Mouse (Mus musculus): ENCODE results near the gene Fam13c. TPM values are rescaled to one million over a fixed set of nuclear protein-coding genes. Genes with fewer than 3 reads are reported as not detected.

The Fam13c gene
- polyA plus RNA-seq, 2 experiments from 2014 or later, result not detected

DNA sequence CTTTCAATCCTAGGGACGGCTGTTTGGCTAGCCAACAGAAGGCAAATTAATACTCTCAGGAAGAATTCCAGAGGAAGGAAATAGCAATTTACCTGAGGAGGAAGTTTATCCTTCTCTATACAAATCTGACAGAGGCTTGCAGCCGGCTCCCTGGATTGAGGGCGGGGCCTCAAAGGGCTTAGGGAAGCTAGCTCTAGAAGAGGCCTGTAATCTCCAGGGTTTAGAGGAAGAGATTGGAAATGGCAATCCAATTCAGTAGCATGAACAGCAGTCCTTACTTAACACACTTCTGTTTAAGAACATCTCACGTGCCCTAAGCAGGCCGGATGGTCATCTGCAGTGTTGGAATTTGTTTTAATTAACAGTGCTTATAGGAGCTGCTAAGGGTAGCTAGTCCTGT lies 81.1 kb downstream of the Fam13c start:
- ATAC-seq, result no peak

DNA sequence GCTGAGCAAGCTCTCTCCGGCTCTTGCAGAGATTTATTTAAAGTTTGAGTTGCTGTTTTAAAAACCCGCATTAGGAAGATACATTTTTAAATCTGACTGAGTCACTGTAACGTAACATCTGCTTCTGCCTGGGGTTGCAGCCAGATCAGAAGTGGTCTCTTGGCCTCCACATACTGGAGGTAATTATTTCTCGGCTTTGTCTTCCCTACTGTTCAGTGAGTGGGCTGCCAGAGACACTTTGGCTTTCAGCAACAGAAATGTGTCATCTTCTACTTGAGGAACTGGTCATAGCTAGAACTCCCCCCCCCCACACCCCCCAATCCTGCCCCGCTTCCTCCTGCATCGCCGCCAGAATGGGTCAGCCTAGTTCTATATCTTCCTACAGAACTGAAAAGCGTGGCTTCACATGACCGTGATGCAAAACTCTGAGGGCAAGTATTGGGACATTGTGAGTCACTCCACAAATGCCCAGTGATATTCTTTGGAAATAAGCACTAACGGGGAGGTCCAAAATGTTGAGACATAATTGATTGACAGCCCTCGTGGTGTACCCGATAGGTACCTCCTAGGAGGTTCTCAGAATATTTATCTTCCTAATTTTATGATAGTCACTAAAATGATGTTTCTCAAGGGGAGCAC lies 90.0 kb downstream of the Fam13c start:
- no peak for ATAC-seq

DNA sequence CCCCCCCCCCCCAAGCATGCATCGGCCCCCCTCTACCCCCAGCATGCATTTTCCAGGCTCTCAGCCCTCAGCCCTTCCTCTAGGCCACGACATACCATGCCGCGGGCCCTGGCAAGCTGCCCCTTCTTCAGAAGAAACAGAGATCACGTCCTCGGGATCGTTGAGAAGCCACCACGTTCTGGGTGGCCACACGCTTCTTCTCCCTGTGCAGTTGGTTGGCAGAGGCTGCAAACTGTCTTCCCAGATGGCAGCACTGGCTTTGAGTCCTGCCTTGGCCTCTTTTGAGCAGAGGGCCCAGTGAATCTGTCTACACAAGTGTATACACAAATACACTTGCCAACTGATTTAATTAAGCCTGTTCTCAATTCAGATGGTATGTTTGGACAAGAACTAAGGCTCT lies 92.0 kb downstream of the Fam13c start:
- no peak for ATAC-seq

DNA sequence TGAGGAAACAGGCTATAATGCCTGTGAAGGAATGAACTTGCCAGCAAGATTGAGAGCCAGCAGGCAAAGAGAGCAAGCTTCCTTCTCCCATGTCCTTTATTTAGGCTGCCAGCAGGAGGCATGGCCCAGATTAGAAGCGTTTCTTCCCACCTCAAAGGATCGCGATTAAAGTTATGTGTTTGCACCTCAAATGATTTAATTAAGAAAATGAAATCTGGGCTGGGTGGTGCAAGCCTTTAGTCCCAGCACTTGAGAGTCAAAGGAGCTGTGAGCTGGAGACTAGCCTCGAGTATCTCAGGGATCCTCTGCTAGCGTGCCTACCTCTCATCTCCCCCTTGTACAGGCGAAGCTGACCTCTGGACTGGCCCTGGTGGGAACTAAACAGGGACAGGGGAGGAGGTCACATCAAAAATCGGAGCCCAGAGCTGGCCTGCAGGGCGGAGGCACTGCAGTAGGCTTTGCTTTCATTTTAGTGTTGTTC lies 93.1 kb downstream of the Fam13c start:
- ATAC-seq, result no peak

DNA sequence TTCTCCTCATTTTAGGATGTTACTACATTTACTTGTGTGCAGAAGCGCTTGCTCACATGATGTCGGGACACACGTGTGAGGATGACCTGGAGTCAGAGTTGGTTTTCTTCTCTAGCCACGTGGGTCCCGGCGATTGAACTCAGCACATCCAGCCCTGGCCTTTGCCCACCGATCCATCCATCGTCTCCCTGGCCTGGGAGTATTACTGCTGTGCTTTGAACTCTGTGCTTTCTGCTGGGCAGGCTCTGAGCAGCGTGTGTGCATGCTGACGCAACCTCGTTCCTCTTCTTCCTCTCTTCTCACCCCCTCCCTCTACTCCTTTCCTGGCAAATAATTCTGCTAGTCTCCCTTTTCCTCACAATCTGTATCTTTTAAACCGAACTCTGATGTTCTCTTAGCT lies 93.7 kb downstream of the Fam13c start:
- no peak for ATAC-seq

DNA sequence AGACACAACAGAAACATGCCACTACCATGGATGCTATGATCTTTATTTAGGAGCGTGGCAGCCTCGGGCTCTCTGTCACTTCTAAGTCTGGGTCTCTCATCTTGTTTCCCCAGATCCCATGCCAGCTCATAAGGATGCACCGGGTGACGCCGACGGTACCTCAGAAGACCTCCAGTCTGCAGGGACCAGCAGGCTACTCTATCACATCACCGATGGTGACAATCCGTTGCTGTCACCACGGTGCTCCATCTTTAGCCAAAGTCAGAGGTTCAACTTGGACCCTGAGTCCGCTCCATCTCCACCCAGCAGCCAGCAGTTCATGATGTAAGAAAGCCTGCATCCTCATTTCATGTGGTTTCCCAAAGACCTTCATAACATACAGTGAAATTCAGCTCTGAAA lies 94.3 kb downstream of the Fam13c start:
- no peak for ATAC-seq

- ATAC-seq, result no peak
These were observed 95.1 kb downstream of the Fam13c start for GRCm38 (mm10) chr10:70535401-70535800.

DNA sequence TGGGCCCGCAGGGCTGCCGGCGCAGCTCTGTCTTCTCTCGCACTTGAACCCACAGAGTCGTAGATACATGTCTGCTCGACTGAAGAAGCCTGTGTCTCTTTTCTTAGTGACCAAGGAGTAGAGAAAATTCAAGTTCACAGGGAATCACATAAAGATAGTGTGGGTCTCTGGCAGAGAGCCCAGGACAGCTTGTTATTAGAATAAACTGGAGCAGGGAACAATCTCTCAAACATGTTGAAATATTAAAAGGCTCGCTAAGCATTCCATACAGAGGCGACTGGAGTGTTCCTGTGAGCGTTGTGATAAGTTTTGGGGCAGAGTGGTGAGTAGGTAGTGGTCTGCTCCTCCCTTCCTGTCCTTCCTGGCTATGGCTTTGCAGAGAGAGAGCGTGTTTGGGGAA lies 97.4 kb downstream of the Fam13c start:
- no peak for ATAC-seq

DNA sequence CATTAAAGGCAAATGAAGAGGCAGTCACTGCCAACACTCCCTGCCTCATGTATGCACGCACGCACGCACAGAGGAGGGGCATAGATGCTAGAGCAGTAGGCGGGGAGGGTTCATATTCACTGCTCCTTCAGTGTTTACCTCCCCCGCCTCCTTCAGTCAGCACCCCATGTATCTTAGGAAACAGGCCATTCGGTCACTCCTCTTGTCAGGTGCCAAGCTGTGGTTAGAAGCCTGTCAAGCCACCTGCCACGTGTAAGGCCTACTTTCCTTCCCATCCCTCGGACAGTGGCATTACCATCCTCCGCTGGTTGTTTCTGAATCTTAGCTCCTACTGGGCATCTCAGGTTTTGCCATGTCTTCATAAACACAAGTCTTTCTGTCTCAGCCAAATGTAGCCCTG lies 99.0 kb downstream of the Fam13c start:
- ATAC-seq, result no peak

DNA sequence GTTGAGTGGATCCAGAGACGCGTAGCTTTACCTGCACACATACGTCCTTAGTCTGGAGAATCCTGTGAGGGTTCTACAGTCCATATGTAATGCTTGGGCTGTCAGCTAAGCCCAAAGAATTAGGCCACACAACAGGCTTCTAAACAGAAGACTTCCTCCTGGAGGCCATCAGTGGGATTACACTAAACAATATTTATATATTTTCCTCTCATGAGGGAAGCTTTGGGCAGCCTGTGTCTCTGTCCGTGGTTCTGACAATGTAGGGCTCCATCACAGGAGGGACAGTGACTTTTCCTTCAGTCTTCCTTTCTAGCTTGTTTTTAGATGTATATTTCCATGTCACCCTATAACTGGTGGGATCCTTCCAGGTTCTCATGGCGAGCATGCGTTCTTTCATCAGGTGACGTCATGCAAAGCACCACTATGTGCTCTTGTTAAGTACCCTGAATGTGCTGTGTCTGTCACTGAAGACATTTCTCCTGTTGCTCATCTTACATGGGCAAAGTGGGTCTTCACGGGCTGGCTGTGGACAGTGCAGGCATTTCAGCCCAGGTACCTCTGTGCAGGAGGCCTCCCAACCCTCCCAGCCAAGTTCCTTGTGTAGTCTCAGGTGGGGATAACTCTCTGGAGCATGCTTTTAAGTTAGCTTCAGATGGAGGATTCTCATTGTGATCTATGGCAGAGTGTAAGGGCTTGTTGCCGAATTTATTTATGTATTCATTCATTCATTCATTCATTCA lies 100.3 kb downstream of the Fam13c start:
- no peak for ATAC-seq

- no peak for ATAC-seq
These were observed 102.6 kb downstream of the Fam13c start for GRCm38 (mm10) chr10:70542857-70543256.

DNA sequence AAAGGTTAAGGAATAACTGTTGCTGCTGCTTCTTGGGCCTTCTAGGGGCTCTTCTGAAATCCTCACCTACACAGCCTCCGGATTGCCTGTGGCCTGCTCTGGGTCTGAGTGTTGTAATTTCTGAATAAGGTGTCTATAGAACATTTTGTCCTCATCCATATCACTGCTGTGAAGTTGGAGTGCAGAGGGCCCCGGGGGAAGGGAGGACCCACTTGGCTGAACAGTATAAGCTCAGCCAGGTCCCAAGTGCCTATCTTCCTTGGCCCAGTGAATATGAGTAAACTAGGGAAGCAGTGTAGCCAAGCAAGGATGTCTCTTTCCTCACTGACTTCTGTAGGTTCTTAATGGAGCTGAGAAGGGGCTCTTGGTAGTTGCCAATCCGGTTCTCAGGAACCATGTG lies 112.2 kb downstream of the Fam13c start:
- no peak for ATAC-seq

GRCm38 (mm10) chr10:70563636-70564035 lies 123.4 kb downstream of the Fam13c start:
- ATAC-seq, result no peak

DNA sequence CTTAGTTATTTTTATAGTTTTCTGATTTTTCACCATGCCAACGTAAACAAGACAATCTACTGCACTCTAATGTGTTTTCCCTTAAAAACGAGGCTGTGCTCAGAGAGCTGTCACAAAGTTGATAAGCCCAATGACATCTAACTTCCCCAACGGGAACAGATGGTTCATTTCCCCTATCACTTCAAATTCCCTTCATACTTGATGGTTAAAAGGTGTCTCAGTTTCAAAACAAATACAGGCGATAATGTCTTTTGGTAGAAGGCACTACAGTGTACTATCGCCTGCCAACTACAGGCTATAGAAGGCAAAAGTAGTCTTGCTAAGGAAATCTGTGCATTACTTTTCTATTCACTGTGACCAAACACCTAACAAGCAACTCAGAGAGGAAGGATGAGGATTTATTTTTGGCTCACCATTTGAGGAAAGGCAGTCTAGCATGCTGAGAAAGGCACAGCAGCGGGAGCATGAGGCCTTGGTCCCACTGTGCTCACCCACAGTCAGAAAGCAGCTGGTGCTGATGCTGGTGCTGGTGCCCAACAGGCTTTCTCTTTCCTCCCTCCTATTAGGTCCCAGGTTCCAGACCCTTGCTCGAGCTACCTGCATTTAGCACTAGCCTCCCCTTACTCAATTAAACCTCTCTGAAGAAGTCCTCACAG lies 141.4 kb downstream of the Fam13c start:
- ATAC-seq, result no peak

GRCm38 (mm10) chr10:70584171-70584570 lies 143.9 kb downstream of the Fam13c start:
- no peak for ATAC-seq

DNA sequence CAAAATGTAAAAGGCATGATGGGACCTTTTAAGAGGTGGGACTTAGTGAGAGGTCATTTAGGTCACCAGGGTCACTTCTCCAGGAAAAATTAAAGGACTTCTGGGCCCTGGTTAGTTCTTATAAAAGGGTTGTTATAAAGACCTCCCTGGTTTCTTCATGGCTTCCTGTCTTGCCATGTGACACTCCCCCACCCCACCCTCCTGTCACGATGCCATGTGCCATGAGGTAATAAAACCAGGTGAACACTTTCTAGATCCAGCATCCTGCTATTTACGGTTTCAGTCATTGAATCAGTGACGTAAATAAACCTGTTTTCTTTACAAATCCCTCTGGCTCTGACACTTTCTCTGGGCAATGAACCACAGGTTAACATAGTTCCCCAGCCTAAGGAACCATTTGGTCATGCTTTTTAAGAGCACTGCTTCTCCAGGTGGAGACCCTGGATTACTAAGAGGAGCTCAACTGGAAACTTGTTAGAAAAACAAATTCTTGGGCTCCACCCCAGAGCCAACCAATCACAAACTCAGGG lies 146.7 kb downstream of the Fam13c start:
- no peak for ATAC-seq

DNA sequence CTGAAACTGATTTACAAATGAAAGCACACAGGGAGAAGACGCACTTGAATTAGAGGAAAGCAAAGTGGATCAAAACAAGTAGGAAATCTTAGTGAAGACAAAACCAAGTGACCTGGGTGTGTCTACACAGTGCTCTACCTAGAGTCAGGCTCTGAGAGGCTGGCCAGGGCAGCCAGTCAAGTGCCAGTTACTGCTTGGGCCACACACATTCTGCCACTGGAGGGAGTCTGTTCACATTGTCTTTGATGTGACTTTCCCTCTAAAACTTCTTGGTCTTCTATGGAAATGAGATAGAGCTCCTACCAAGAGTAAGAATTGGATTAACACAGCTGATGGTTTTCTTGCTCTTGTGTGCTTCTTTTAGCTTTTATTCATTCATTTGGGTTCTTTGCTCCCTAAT lies 153.7 kb downstream of the Fam13c start:
- no peak for ATAC-seq

- no peak for ATAC-seq
These were observed 157.8 kb downstream of the Fam13c start for GRCm38 (mm10) chr10:70598081-70598515.

DNA sequence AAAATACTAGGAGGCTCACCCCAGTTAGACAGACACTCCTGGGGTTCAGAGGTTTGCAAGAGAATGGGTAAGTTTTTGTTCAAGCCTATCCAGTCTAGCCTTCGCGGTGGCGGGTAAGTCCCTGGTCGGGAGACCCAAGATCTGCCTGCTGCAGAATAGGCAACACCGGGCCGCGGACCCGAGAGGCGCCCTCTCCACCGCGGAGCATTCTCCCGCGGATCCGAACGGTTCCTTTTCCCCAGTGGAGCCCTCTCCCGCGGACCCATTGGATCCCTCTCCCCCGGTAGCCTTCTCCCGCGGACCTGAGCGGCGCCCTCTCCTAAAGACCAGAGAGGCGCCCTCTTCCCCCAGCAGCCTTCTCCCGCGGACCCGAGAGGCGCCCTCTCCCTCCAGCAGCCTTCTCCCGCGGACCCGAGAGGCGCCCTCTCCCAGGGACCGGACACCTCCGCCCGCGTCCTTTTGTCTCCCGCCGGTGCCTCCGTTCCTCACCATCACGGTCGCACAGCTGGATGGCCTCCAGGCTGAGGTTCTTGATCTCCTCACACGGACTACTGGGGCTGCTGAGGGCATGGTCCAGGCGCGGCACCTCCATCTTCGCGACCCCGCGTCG lies 158.3 kb downstream of the Fam13c start:
- ATAC-seq, result no peak

DNA sequence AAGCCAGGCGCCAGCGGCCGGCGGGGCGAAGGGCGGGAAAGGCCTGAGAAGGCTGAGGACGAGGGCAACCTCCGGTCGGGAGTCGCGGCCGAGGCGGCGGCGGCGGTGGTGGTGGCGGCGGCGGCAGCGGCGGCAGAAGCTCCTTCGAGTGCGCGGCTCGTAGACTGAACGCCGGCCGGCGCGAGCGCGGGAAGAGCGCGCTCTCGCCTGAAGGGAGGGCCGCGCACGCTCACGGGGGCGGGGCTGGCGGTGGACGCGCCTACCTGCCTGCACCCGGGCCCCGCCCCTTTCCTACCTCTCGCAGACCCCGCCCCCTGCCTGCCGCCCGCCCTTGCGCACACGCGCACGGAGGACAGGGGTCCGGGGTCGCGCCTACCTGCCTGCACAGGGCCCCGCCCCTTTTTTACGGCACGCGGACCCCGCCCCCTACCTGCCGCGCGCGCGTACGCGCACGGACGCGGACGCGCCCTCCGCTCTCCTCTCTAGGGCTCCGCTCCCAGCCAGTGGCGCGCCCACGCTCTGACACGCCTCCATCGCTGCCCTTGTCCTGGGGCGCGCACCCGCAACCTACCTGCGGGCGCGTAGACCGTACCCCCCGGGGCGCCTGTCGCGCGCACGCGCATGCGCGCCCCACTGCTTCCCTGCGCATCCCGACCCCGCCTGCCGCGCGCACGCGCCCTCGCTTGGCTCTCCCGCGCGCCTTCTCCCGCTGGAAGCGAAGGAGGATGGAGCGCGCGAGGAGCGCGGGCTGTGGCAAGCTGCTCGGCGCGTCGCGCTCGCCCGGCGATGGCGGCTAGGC lies 159.0 kb downstream of the Fam13c start:
- no peak for ATAC-seq

DNA sequence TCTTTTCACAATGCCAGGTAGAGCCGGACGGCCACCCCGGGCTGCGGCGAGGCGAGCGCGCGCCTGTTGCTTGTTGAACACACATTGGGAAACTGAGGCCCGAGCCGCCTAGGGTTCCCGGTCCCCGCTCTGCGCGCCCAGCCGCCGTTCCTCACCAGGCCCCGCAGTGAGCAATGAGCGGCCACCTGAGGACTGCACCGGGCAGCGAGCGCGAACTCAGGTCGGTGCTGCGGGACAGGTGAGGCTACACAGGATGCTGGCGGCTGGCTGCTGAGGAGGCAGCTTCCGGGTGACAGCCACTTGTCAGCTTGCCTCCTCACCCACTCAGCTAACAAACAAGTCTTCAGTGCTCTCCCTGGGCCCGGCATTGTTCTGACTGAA lies 159.6 kb downstream of the Fam13c start:
- no peak for ATAC-seq
